Mouse (Mus musculus) bone marrow, adult 2 months (tissue): ENCODE data around the gene Fstl4. TPM values are rescaled to one million over a fixed set of nuclear protein-coding genes. Genes with fewer than 3 reads are reported as not detected.

ENCODE experiments used
- H3K27ac ChIP-seq: fragments of 200-500 bp; 2 replicates; pipeline ENCODE4 v1.5.1; 2012; ENCODE audit warnings: low read depth, mild to moderate bottlenecking, control low read depth, inconsistent platforms, low read length; ENCODE audit not compliant: control insufficient read depth, poor library complexity, insufficient read depth
- H3K4me1 ChIP-seq: fragments of 200-500 bp; 2 replicates; pipeline ENCODE4 v1.6.1; 2011; ENCODE audit warnings: low read length; ENCODE audit not compliant: control insufficient read depth, insufficient read depth
- H3K4me3 ChIP-seq: fragments of 200-500 bp; replicated peaks from 2 replicates; pipeline ENCODE3; 2011; ENCODE audit warnings: mild to moderate bottlenecking, low read depth, low read length, control low read depth; ENCODE audit not compliant: control insufficient read depth
- CTCF ChIP-seq: fragments of 200-500 bp; IDR thresholded peaks from 2 replicates; pipeline ENCODE4 v1.5.1; 2011; ENCODE audit warnings: low read length, control low read depth; ENCODE audit not compliant: control insufficient read depth, insufficient read depth
- POLR2A ChIP-seq: fragments of 200-500 bp; IDR thresholded peaks from 2 replicates; pipeline ENCODE4 v1.6.1; 2011; ENCODE audit warnings: low read depth, mild to moderate bottlenecking, control low read depth, low read length, borderline replicate concordance; ENCODE audit not compliant: control insufficient read depth
- WGBS: fragments of 180-500 bp; shearing (Covaris S2); methylation state at CpG from one replicate; pipeline ENCODE4 v1.1.7; 2018; 5-methylcytosine and 5-hydroxymethylcytosine counted together
- polyA plus RNA-seq: library from polyadenylated mRNA; stranded (reverse); fragments of >200 nt; gene quantifications from 2 replicates; pipeline ENCODE4 v1.2.4, GENCODE M21; 2011; ENCODE audit warnings: low replicate concordance; ENCODE audit not compliant: missing spikeins, insufficient read depth, insufficient read length

Fstl4 gene
- polyA plus RNA-seq, 1 experiment: not detected

- H3K4me3 ChIP-seq: no peak overlapping the region
- TF ChIP-seq CTCF (no peak), POLR2A (no peak)
- H3K27ac ChIP-seq: no peak overlapping the region
- WGBS: 24% methylated on average over 9 of the region's 9 CpGs
- H3K4me1 ChIP-seq: no peaks in the 10 kb centered on the region
Measured at GRCm38 (mm10) chr11:52739187-52739586, 25.2 kb upstream of the Fstl4 start.

- no peak for TF ChIP-seq POLR2A
- TF ChIP-seq CTCF: no peak
- H3K4me1 ChIP-seq: no peaks in the 10 kb centered on the region
- no peak overlapping the region for H3K27ac ChIP-seq
- H3K4me3 ChIP-seq: no peak overlapping the region
Measured at GRCm38 (mm10) chr11:52740466-52740865, 24.0 kb upstream of the Fstl4 start.

- no peak for TF ChIP-seq POLR2A
- TF ChIP-seq CTCF: no peak
- Histone ChIP-seq H3K4me3 (no peak overlapping the region), H3K27ac (no peak overlapping the region), H3K4me1 (no peaks in the 10 kb centered on the region)
Measured at GRCm38 (mm10) chr11:52743956-52744355, 20.5 kb upstream of the Fstl4 start.

GRCm38 (mm10) chr11:52744593-52745450, 19.6 kb upstream of the Fstl4 start:
- no peak overlapping the region for H3K27ac ChIP-seq
- no peak for TF ChIP-seq POLR2A
- no peak for TF ChIP-seq CTCF
- no peaks in the 10 kb centered on the region for H3K4me1 ChIP-seq
- 58% methylated on average over 9 of the region's 9 CpGs for WGBS
- no peak overlapping the region for H3K4me3 ChIP-seq

GRCm38 (mm10) chr11:52747206-52747605, 17.2 kb upstream of the Fstl4 start:
- TF ChIP-seq POLR2A (no peak), CTCF (no peak)

GRCm38 (mm10) chr11:52747766-52748456, 16.5 kb upstream of the Fstl4 start:
- WGBS: 43% methylated on average over 6 of the region's 6 CpGs
- H3K4me1 ChIP-seq: no peaks in the 10 kb centered on the region
- no peak overlapping the region for H3K4me3 ChIP-seq
- no peak for TF ChIP-seq POLR2A
- no peak for TF ChIP-seq CTCF
- no peak overlapping the region for H3K27ac ChIP-seq

More at GRCm38 (mm10) chr11:52747206-52747605, 17.2 kb upstream of the Fstl4 start:
- WGBS: 72% methylated on average over 7 of the region's 7 CpGs
- Histone ChIP-seq H3K27ac (no peak overlapping the region), H3K4me3 (no peak overlapping the region), H3K4me1 (no peaks in the 10 kb centered on the region)

GRCm38 (mm10) chr11:52749988-52750387, 14.4 kb upstream of the Fstl4 start:
- WGBS: 45% methylated on average over 6 of the region's 6 CpGs
- Histone ChIP-seq H3K4me1 (no peaks in the 10 kb centered on the region), H3K4me3 (no peak overlapping the region), H3K27ac (no peak overlapping the region)
- TF ChIP-seq CTCF: no peak
- no peak for TF ChIP-seq POLR2A

- Histone ChIP-seq H3K4me3 (no peak overlapping the region), H3K4me1 (no peaks in the 10 kb centered on the region), H3K27ac (no peak overlapping the region)
- TF ChIP-seq POLR2A (no peak), CTCF (no peak)
- WGBS: 84% methylated on average over 12 of the region's 12 CpGs
Measured at GRCm38 (mm10) chr11:52752524-52752923, 11.9 kb upstream of the Fstl4 start.

- WGBS: 67% methylated on average over 4 of the region's 4 CpGs
- Histone ChIP-seq H3K27ac (no peak overlapping the region), H3K4me3 (no peak overlapping the region), H3K4me1 (no peaks in the 10 kb centered on the region)
- TF ChIP-seq CTCF (no peak), POLR2A (no peak)
Measured at GRCm38 (mm10) chr11:52753261-52753660, 11.2 kb upstream of the Fstl4 start.
